Mouse (Mus musculus) ZHBTc4 (cell line): ENCODE results near the gene Lrrc31.

ENCODE experiments used
- DNase-seq: peaks from one replicate; pipeline ENCODE4 v3.0.0-alpha.2; 2011; ENCODE audit warnings: low read depth, low spot score

The Lrrc31 gene

GRCm38 (mm10) chr3:30699711-30700505, at the start of gene Lrrc31:
Lrrc31 (minus strand) TSS chr3:30699843.
- DNase-seq = peak; percentile 90

- no peak for DNase-seq
Measured at GRCm38 (mm10) chr3:30748316-30748715, 48.7 kb upstream of the Lrrc31 start.

- DNase-seq = no peak
Measured at GRCm38 (mm10) chr3:30746006-30746405, 46.4 kb upstream of the Lrrc31 start, which contains the start of gene Samd7. Samd7 (plus strand) TSS chr3:30746293.

GRCm38 (mm10) chr3:30742891-30743290, 43.2 kb upstream of the Lrrc31 start:
- no peak for DNase-seq

GRCm38 (mm10) chr3:30741306-30741705, 41.7 kb upstream of the Lrrc31 start:
- no peak for DNase-seq

GRCm38 (mm10) chr3:30736809-30737208, 37.2 kb upstream of the Lrrc31 start:
- peak; percentile 46 for DNase-seq

- DNase-seq = no peak
Measured at GRCm38 (mm10) chr3:30729046-30729445, 29.4 kb upstream of the Lrrc31 start.

- DNase-seq = no peak
Measured at GRCm38 (mm10) chr3:30727209-30727608, 27.6 kb upstream of the Lrrc31 start.

GRCm38 (mm10) chr3:30725514-30725913, 25.9 kb upstream of the Lrrc31 start:
- peak; percentile 93 for DNase-seq

- peak; percentile 64 for DNase-seq
Measured at GRCm38 (mm10) chr3:30724848-30725465, 25.3 kb upstream of the Lrrc31 start.

GRCm38 (mm10) chr3:30724105-30724824, 24.6 kb upstream of the Lrrc31 start:
- peak; percentile 96 for DNase-seq

- DNase-seq = no peak
Measured at GRCm38 (mm10) chr3:30723179-30723578, 23.5 kb upstream of the Lrrc31 start.

- peak; percentile 56 for DNase-seq
Measured at GRCm38 (mm10) chr3:30722461-30722860, 22.8 kb upstream of the Lrrc31 start.

- peak; percentile 83 for DNase-seq
Measured at GRCm38 (mm10) chr3:30722036-30722435, 22.4 kb upstream of the Lrrc31 start.

- no peak for DNase-seq
Measured at GRCm38 (mm10) chr3:30718649-30719048, 19.0 kb upstream of the Lrrc31 start.

GRCm38 (mm10) chr3:30713334-30713733, 13.7 kb upstream of the Lrrc31 start:
- no peak for DNase-seq

GRCm38 (mm10) chr3:30710191-30710590, 10.5 kb upstream of the Lrrc31 start:
- no peak for DNase-seq

GRCm38 (mm10) chr3:30706614-30707276, 7.1 kb upstream of the Lrrc31 start:
- no peak for DNase-seq

GRCm38 (mm10) chr3:30705977-30706376, 6.3 kb upstream of the Lrrc31 start:
- DNase-seq = no peak

- no peak for DNase-seq
Measured at GRCm38 (mm10) chr3:30697891-30698290, 1.8 kb downstream of the Lrrc31 start.

GRCm38 (mm10) chr3:30696346-30696745, 3.3 kb downstream of the Lrrc31 start:
- DNase-seq = peak; percentile 84

- DNase-seq = peak; percentile 59
Measured at GRCm38 (mm10) chr3:30695661-30696060, 4.0 kb downstream of the Lrrc31 start.
